Mouse (Mus musculus): ENCODE measurements around the gene Gpr156.

The Gpr156 gene

DNA sequence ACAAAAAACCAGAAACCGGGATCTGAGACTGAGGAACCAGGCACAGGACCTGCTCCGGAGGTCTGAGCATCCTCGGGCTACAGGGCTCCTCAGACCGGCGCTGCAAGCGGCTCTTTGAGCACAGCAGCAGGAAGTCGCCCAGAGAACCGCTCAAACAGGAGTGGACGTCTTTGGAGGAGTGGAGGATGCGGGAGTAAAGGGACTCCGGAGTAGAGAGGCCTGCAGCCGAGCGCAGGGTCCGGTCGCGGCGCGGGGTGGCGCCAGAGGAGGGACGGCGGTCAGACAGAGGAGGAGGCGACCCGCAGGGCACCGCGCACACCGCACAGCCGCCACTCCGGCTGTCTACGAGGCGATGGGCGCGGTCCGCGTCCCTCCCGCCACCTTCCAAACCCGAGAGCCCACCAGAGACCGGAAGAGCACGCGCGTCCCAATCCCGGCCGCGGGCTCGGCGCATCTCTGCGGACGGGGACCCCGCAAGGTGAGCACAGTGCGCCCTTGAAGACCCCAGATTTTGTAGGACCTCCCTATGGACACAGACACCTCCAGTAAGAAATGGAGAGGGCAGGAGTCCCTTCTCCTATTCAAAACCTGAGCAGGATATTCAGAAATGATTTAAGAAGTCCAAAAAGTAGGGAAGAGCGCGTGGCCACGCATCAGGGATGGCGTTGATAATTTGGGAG is at the start of gene Gpr156:
TSS of gene Gpr156 (plus strand) at position 359 of the 680 bp plus-strand sequence.
- DNase-seq: peak; percentile 59 to 76

DNA sequence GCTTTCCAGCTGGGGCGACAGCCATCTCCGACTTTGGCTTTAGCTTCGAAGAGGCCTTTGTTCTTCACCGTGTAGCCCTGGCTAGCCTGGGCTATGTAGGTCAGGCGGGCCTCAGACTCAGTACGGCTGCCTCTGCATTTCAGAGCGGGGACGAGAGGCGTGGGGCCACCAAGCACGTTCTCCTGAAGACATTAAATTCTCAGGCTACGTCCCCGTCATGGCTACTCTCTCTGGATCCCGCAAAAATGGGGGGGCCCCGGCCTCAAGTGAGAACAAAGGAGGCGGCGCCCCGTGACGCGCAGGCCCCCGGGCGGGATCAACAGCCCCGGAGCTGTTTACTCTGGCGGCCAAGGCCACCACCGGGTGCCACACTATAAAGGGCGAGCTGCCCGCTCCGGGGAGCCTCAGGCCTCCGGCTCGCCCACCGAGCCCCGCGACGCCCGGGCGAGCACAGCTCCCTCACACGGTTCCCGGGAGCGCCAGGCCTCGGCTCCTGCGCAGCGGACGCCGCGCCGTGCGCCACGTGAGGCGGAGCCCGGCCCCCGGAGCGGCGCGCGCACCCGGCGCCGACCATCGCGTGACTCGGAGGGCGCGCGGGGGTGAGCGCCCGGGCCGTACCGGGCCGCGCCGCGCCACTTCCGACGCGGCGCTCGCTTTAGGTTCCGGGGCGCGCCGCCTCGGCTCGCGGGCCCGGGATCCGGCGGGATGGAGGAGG is 48.3 kb upstream of the Gpr156 start, which contains the start of gene Lrrc58:
TSS of gene Lrrc58 (plus strand) at position 599 of the 715 bp plus-strand sequence.
- DNase-seq: peak; percentile 92 to 93

DNA sequence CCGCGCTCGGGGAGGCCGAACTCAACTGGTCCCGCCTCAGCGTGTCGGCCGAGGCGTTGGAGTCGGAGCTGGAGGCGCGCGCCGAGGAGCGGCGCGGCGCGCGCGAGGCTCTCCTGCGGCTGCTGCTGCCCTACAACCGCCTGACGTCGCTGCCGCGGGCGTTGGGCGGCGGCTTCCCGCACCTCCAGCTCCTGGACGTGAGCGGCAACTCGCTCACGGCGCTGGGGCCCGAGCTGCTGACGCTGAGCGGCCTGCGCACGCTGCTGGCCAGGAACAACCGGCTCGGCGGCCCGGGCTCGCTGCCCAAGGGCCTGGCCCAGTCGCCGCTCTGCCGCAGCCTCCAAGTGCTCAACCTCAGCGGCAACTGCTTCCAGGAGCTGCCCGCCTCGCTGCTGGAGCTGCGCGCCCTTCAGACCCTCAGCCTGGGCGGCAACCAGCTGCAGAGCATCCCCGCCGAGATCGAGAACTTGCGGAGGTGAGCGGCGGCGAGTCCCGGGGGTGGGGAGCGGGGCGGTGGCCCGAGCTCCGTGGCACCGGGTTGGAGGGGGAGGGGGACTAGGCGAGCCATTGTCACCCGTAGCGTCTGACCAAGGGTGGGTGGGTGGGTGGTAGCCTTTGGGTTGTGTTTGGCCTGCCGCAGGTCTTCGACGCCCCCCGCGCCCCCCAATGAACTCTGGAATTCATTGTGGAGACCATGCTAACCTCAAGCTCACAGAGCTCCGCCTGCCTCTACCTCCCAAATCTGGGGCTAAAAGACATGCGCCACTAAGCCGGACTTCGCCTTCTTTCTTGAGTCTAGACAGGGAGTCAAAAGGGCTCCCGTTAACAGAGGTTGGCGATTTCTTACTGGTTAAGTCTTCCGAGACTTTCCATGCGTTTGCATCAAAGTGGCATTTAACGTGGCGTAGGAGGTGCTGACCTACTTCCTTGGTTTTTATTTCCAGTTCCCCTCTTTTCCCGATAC is 47.5 kb upstream of the Gpr156 start:
- peak in 1 of 2 experiments; percentile 81 for DNase-seq

DNA sequence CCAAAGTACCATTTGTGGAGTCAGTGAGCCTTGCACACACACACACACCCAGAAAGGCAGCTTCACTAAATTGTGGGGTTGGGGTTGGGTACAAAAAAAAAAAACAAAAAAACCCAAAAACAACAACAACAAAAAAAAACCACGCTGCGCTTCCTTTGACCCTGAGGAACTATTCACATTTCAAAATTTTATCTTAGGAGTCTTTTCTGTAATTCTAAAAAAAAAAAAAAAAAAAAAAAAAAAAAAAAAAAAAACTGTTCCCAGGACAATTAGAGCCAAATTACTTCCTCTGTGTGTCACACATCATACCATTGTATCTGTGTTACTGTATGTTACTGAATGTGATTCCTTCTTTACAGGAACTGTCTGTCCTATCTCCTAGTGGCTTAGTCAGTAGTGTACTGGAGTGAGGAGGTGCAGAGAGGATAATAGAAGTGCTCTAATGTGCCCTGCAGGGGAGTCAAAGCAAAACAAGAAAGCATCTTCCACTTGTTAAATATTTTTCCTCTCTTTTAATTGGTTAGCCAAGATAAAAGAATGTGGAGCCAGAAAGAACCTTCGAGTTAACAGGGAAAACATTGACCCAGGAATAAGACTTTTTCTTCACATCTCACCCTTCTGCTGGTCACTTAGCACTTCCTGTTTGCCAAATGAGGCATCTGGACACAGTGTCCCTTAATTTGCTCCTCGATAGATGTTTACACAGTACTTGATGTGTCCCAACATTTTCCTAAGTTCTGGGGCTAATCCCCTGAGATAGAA is 46.6 kb upstream of the Gpr156 start:
- no peak for DNase-seq

DNA sequence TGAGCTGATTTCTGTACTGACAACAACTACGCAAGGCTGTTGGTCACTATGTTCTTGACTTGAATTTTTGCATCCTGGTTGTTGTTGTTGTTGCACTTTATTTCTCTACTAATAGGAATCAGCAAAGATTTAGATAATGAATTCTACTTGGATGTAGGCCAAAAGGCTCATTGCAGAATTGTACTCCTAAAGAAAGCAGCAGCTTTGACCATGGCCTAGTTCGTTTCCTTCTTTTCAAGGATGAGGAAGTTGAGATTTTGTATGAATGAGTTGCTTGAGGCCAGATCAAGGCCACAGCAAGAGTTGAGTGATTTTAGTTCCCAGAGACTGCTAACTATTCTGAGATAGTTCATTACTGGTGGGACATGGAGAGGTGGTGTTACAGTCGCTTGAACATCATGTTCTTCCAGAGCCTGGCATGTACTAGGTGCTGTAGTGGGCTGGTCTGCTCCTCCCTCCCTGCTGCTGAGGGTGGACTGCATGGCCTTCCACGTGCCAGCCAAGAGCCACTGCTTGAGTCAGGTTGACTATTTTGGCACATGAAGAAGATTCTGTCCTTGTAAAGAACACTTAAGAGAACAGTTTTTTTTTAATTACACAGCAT is 45.1 kb upstream of the Gpr156 start:
- DNase-seq: no peak

DNA sequence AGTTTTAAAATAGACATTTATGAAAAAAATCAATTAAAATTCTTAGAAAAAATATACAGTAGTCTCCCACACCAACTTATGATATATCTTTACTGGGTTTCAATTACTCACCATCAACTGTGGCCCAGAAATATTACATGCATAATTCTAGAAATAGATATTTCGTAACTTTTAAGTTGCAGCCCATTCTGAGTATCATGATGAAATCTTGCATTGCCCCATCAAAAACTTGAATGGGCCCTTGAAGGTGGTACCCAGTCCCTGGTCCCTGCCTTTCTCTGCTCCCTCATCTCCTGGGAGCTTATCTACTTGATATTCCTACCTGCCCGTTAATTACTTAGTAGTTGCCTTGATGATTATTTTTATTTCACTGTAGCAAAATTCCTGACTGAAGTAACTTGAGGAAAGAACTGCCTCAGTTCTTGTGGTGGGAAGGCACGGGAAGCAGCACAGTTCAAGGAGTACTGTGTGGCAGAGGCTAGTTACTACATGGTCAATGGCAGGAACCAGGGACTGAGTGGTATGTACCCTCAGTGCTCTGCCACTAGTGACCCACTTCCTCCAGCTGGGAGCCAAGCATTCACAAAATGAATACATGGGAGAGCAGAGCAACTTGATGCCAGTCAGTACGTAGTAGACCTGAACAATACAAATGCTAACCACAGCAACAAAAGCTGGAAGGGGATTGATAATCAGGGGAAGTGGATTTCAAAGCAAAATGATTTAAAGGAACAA is 41.6 kb upstream of the Gpr156 start:
- DNase-seq: no peak

DNA sequence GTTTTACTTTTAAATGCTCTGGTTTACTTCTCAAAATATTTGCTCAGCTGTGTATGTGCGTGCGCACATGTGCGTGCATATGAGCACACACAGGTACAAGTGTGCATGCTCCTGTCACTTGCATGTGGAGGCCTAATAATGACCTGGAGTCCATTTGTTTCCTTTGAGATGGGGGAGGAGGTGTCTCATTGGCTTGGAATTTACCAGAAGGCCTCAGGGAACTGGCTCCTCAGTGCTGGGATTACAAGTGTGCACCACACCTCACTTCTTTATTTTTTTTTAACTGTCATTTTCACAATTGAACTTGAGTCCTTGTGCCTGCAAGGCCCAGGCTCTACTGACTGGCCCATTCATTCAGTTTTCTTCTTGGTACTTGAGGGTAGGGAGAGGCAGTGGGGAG is 38.9 kb upstream of the Gpr156 start:
- no peak for DNase-seq

DNA sequence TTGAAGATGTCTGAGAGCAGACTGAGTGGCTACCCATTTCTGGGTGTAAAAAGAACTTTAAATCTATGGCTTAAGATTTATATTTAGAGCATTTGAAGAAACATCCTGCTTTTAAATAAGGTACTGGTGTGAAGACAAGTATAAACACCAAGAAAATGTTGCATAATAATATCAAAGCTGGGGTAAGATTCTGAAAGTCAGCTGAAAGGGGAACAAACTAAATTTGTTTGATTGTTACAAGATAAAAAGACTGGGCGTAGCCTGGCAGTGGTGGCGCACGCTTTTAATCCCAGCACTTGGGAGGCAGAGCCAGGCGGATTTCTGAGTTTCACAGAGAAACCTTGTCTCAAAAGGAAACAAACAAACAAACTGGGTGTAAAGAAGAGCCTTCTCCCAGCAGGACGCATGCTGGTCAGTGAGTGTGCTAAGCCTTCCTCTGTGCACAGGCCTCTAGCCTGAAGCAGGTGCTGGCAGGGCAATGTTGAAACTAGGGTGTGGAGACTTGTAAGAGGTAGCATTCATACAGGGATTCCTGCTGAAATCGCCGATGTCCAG is 37.3 kb upstream of the Gpr156 start:
- DNase-seq: no peak

DNA sequence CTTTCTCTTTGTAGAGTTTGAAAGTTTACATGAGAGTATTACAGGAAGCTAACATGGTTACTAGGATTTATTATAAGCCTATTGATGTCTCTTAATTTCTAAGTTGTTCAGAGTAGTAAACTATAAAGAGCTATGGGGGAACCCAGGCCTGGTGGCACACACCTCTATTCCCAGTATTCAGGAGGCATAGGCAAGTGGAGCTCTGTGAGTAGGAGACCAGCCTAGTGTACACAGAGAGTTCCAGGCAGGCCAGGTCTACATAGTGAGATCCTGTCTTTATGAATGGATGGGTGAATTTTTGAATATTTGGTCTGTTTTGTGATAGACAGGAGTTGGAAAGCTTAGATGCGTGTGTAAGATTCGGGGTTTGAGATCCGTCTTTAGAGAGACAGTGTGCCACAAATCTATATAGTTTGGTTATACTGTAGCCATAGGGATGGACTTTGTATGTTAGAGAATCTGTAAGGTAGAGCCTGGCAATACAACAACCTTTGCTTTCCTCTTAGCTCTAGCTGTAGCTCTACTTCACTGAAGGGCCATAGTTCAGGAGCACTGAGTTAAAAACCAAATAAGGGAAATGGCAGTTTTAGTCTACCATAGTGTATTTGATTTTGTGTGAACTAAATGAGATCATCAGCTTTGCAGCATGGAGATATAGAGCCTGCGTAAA is 36.4 kb upstream of the Gpr156 start:
- DNase-seq: no peak

DNA sequence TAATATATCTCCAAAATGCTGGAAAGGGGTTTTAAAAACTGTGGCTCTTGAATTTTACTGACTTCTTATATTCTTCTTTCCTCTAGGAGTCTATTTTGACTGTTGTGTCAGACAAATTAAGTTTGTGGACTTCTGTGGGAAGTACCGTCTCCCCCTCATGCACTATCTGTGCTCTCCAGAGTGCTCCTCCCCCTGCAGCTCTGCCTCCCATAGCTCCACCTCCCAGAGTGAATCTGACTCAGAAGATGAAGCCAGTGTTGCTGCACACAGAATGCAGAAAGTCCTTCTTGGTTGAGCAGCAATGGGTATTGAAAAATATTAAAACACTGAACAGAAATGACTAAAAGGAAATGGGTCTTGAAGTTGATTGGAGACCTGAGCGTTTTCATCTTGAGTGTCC is 35.1 kb upstream of the Gpr156 start:
- no peak for DNase-seq

DNA sequence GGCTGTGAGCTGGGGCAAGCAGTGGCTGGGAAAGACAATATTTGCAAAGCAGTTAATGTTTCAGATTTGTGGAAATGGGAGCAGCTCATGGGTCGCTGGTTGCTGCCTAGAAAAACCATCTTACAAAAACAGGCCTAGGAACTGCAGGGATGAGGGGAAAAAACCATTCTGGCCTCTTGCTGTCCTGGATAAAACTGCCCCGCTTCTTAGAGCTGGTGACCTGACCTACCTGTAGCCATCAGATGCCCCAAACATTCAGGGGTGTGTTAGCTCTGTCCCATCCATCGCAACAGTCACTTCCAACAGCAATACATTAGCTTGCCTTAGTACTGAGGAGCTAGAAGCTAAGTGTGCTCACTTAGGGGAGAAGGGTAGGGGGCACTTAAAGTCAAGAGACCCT is 27.3 kb upstream of the Gpr156 start:
- DNase-seq: no peak

DNA sequence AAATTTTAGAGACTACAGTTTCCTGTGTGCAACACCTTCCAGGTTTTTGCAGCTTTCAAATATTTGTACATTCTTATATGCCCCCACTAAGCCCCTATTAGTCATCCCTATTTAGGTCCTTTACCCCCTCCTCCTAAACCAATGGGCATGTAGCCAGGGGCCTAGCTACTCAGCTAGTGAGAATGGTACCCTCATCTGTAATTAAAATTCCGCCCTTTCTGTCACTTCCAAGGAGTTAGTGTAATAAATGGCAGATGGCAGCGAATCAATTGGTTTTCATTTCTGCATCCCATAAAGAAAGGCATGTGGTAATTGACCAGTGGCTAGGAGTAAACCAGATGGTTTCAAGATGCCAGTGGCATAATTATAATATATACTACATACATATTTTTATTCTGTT is 23.6 kb upstream of the Gpr156 start:
- no peak for DNase-seq

DNA sequence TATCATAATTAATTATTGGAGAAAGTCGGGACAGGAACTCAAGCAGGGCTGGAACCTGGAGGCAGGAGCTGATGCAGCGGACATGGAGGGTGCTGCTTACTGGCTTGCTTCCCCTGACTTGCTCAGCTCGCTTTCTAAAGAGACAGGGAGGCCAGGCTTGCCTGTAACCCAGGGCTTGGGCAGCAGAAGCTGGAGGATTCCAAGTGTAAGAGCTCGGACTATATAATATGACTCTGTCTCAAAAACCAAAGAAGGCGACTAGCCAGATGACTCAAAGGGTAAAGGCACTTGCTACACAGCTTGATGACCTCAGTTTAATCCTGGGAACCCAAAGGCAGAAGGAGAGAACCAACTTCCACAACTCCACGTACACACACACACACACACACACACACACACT is 22.9 kb upstream of the Gpr156 start:
- no peak for DNase-seq

DNA sequence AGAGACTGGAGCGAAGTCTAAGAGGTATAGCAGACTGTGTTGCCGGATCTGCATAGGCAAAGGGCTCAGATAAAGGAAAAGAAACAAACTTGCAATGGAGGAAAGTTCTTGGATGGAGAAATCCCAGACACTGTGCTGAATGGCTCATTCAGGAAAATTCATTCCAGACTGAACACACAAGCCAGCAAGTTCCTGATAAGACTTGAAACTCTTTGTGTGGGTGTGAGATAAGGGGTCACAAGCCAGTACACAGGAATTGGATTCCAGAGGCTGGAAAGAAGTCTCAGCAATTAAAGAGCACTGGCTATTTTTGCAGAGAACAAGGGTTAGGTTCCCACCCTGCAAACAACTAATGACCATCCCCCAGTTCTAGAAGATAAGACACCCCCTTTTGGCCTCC is 22.4 kb upstream of the Gpr156 start:
- no peak for DNase-seq

DNA sequence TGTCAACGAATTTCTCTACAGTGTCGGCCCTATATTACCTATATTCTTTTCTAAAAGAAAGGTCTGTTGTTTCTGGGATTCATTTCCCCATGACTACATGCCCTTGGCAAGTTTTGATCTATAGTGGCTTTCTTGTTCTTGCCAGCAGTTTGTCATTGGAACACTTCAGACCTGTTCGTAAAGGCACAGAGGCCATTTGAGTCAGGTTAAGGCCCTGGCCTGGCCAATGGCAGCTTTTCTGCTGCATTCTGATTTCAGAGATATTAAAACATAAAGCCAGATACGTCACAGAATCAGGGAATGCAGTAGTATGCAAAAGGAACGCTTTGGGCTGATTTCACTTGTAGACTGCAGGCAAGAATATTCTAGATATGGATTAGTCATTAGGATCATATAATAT is 17.5 kb upstream of the Gpr156 start:
- DNase-seq: no peak

DNA sequence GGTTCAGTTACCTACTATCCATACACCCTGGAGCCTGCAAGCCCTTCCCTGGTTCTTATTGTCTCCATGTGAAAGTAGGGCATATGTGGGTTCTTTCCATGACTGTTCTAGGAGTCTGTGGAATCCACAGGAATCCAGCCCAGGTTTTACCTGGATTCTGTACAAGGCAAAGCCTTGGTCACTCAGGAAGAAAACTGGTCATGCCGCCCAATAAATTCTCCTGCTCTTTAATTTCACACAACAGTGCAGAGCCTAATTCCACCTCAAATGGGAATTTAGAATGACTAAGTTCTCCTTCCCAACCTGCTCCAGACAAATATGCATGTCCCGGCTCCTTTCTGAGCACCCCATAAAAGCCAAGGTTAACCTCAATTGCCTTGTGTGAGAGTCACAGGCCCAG is 16.9 kb upstream of the Gpr156 start:
- DNase-seq: peak in 1 of 2 experiments; percentile 23

DNA sequence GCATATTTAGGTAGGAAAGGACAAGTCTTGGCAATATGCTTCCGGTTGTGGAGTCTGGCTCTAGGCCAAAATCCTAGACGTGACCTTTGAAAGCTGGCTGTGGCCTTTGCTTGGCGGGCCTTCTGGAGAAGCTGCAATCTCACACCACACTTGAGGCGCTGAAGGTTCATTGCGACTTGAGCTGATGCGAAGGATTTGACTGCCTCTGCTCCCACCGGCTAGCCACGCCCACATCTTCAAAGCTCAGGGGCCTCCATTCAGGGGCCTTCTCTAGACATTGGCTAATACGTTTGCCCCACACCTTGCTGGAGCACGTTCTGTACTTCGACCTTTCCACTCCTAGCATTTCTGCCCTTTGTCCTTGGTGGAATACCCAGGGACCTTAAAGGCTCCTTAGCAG is 15.0 kb upstream of the Gpr156 start:
- DNase-seq: no peak

DNA sequence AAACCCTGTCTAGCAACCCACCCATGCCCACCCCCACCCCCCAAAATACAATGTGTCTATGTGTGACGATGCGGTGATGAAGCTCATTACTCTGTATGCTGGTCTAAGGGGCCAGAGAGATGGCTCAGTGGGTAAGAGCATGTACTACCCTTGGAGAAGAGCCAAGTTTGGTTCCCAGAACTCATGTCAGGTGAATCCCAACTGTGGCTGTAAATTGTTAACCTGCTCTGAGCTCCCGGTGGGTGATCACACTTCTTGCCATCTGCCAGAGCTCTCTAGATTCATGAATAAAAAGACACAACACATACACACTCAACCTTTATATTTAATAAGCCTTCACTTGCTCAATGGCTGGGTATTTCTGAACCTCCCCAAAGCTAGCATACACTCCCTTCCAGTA is 9.8 kb upstream of the Gpr156 start:
- DNase-seq: no peak

DNA sequence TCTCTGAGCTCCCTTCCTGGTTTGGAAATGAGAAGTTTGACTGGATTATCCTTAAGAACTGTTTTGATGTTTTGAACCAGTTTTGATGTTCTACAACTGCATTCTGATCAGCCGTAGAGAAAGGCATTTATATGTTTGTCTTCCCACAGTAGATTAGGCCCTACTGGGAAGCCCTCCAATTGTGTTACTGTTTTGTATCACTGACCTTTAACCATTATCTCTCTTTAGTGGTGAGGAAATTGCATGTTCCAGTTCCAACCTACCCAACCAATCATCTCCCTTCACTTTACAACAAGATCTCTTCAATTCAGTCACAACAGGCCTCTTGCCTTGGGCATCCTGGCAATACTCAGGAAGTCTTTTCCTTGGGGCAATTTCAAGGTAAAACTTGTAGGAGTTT is 5.2 kb upstream of the Gpr156 start:
- DNase-seq: no peak

DNA sequence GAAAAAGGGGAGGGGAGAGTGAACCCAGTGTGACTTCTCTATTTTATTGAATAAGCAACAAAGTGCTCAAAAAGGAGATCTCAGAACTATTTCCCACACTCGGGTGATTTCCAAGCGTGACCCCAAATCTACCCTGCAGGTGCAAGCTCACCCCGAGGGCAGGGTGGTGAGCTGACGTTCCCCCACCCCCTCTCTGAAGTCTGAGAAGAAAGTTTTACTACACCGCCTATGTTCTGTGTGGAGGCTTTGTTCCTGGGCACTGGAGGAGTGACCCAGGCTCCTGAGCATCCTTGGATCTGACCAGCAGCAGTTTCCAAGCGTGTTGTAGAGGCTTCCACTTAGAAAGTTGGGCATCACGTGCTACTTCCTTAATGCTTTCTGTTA is 514 bp downstream of the Gpr156 start:
- no peak for DNase-seq

DNA sequence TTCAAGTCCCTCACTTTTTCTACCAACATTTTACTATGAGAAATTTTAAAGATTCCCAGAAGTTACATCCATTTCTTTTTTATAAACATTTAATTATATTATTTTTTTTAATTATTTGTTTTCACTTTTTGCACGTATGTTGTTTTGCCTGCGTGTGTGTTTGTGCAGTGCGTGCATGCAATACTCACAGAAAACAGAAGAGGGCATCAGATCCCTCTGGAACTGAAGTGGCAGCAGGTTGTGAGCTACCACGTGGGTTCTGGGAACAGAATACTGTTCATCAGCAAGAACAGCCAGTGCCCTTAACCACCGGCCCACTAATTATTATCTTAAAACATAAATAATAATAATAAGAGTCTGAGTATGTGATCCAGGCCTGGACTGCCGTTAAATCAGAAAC is 2.7 kb downstream of the Gpr156 start:
- DNase-seq: no peak
